In genomic region chr10:68136051-68136450, GRCm38 (mm10) we compare ENCODE assay signal across 8 mouse cellular contexts.
DNase-seq lines count a peak whose midpoint lies in the region; ATAC-seq and TF ChIP-seq lines count a peak whose summit lies in the region.

No protein-coding gene starts in this region.

- 2% methylated on average over 9 of the region's 9 CpGs for WGBS in lung, embryonic 15.5 days
- WGBS in limb, embryonic 10.5 days = under 1% methylated on average over 9 of the region's 9 CpGs
- WGBS in olfactory bulb, adult 2 months = 5% methylated on average over 9 of the region's 9 CpGs

- peaks cover 70% of the 10 kb centered on the region for H3K4me1 ChIP-seq in lung, embryonic 15.5 days
- H3K4me1 ChIP-seq in embryonic fibroblast, embryonic 13.5 days (ENCODE audit: control insufficient read depth, insufficient read depth, low read length) = peaks cover 27% of the 10 kb centered on the region
- H3K4me1 ChIP-seq in limb, embryonic 10.5 days = peaks cover 47% of the 10 kb centered on the region
- peaks cover 5% of the 10 kb centered on the region for H3K4me1 ChIP-seq in olfactory bulb, adult 2 months (ENCODE audit: control insufficient read depth, insufficient read depth, low read length)

- H3K9me3 ChIP-seq in lung, embryonic 15.5 days = no peaks in the 10 kb centered on the region
- no peaks in the 10 kb centered on the region for H3K9me3 ChIP-seq in limb, embryonic 10.5 days (replicated peaks)

- H3K4me3 ChIP-seq in lung, embryonic 15.5 days = peak overlapping the region; percentile 51
- H3K4me3 ChIP-seq in embryonic fibroblast, embryonic 13.5 days (ENCODE audit: insufficient read depth, low read length) = peak overlapping the region; percentile 86
- H3K4me3 ChIP-seq in limb, embryonic 10.5 days = peak overlapping the region; percentile 50
- H3K4me3 ChIP-seq in olfactory bulb, adult 2 months (ENCODE audit: insufficient read depth, low read depth, low read length) = peak overlapping the region; percentile 43

- peaks cover 20% of the 10 kb centered on the region for H3K36me3 ChIP-seq in lung, embryonic 15.5 days
- H3K36me3 ChIP-seq in limb, embryonic 10.5 days = peaks cover 35% of the 10 kb centered on the region

- H3K27ac ChIP-seq in lung, embryonic 15.5 days = peak overlapping the region; percentile 93
- peak overlapping the region; percentile 94 for H3K27ac ChIP-seq in embryonic fibroblast, embryonic 13.5 days (ENCODE audit: insufficient read depth, low read length)
- H3K27ac ChIP-seq in limb, embryonic 10.5 days = peak overlapping the region; percentile 88
- peak overlapping the region; percentile 19; the same call in 1 of the 2 replicates for H3K27ac ChIP-seq in olfactory bulb, adult 2 months (ENCODE audit: insufficient read depth, low read depth, low read length)

- peak overlapping the region; percentile 59 for H3K4me2 ChIP-seq in lung, embryonic 15.5 days

- no peak for DNase-seq in lung, postnatal 10 days
- peak; percentile 52 for DNase-seq in limb, embryonic 10.5 days (ENCODE audit: low spot score)
- no peak for DNase-seq in embryo, embryonic 11 days
- DNase-seq in left cerebral cortex, adult 9 months (ENCODE audit: low spot score in 2 of 2) = no peak
- DNase-seq in urinary bladder, postnatal 36 days (ENCODE audit: low spot score in 2 of 2) = no peak

- peak overlapping the region; percentile 45 for H3K9ac ChIP-seq in lung, embryonic 15.5 days

- no peak for ATAC-seq in lung, embryonic 15.5 days (ENCODE audit: borderline replicate concordance, extremely low read depth, low FRiP score, low TSS enrichment)

- no peak for TF ChIP-seq POLR2A in embryonic fibroblast, embryonic 13.5 days (IDR thresholded peaks at IDR 0.05; ENCODE audit: low read depth, low read length)
- no peak for TF ChIP-seq POLR2A in olfactory bulb, adult 2 months (IDR thresholded peaks at IDR 0.05; ENCODE audit: insufficient read depth, low read depth, low read length)

- no peaks in the 10 kb centered on the region for H3K27me3 ChIP-seq in lung, embryonic 15.5 days
- H3K27me3 ChIP-seq in limb, embryonic 10.5 days (ENCODE audit: low read depth, poor library complexity, severe bottlenecking) = no peaks in the 10 kb centered on the region

- TF ChIP-seq CTCF in embryonic fibroblast, embryonic 13.5 days (IDR thresholded peaks at IDR 0.05; ENCODE audit: borderline replicate concordance, insufficient read depth, low read length) = no peak
- TF ChIP-seq CTCF in olfactory bulb, adult 2 months (IDR thresholded peaks at IDR 0.05; ENCODE audit: insufficient read depth, low read depth, low read length) = no peak

Comparison
In these comparisons a context has a peak if more than half of its experiments do, and no peak if none do; other contexts are left out.
1. H3K27ac ChIP-seq: peak in every context shown above with its lines; median percentile 94 in embryonic fibroblast, embryonic 13.5 days; 93 in lung, embryonic 15.5 days; 88 in limb, embryonic 10.5 days; 19 in olfactory bulb, adult 2 months.